Mouse (Mus musculus) spleen, adult 2 months (tissue): ENCODE data around the gene C1ql1.

Source experiments
- CTCF ChIP-seq: fragments of 200-500 bp; IDR thresholded peaks from 2 replicates; pipeline ENCODE4 v1.5.1; 2011; ENCODE audit warnings: mild to moderate bottlenecking, inconsistent platforms; ENCODE audit not compliant: insufficient read depth, insufficient read length, insufficient replicate concordance; ENCODE audit errors: extremely low read depth
- POLR2A ChIP-seq: fragments of 200-500 bp; IDR thresholded peaks from 2 replicates; pipeline ENCODE4 v1.6.1; 2011; ENCODE audit warnings: low read depth, low read length, inconsistent platforms

GRCm38 (mm10) chr11:102972326-102972725 lies 25.8 kb upstream of the C1ql1 start:
- TF ChIP-seq POLR2A (no peak), CTCF (no peak)
